Mouse (Mus musculus) megakaryocyte, embryonic 14.5 days (primary cell): ENCODE measurements around the gene Dennd1a. TPM values are rescaled to one million over a fixed set of nuclear protein-coding genes. Genes with fewer than 3 reads are reported as not detected.

Experiments used
- H3K27me3 ChIP-seq: replicated peaks from 2 replicates; pipeline ENCODE3; 2012; ENCODE audit warnings: inconsistent platforms
- H3K36me3 ChIP-seq: replicated peaks from 2 replicates; pipeline ENCODE3; 2012; ENCODE audit warnings: low read length, inconsistent platforms, mixed read lengths
- H3K4me1 ChIP-seq: 2 replicates; pipeline ENCODE4 v1.6.1; 2012; ENCODE audit warnings: inconsistent platforms
- H3K4me3 ChIP-seq: replicated peaks from 2 replicates; pipeline ENCODE3; 2012; ENCODE audit warnings: moderate library complexity, mild to moderate bottlenecking, inconsistent platforms
- H3K9me3 ChIP-seq: 2 replicates; pipeline ENCODE4 v1.6.1; 2012; ENCODE audit warnings: inconsistent platforms
- FLI1 ChIP-seq: IDR thresholded peaks from 2 replicates; pipeline ENCODE4 v1.6.1; 2012; ENCODE audit warnings: low read length, inconsistent platforms, mixed read lengths
- GATA1 ChIP-seq: IDR thresholded peaks from 3 replicates; pipeline ENCODE4 v1.6.1; 2012; ENCODE audit warnings: mixed read lengths, low read length, inconsistent platforms, borderline replicate concordance
- polyA plus RNA-seq: library from polyadenylated mRNA; stranded (reverse); fragments of >175 nt; gene quantifications from 2 replicates; pipeline ENCODE4 v1.2.3, GENCODE M21; 2012; ENCODE audit warnings: low replicate concordance; ENCODE audit not compliant: insufficient read depth

Dennd1a gene
- polyA plus RNA-seq, 1 experiment = 25.6 TPM

DNA sequence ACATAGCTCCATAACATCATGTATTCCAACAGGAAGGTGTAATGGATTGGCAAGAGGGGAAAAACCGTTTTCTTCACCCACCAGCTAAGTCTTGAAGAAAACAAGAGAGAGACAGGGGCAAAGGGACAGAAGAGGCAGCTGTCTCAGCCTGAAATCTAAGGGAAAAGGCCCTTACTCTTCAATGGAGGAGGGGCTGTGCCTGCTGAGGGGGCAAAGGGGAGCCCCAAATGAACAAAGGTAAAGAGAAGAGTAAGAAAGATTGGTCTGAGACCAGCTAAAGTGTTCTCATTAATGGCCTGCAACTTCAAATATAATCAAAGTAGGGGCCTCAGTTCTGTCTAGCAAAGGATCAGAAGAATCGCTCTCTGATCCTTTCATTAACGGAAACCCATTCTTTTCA is 189.7 kb downstream of the Dennd1a start:
- Histone ChIP-seq H3K9me3 (no peaks in the 10 kb centered on the region), H3K4me1 (no peaks in the 10 kb centered on the region), H3K36me3 (peaks cover 3% of the 10 kb centered on the region), H3K4me3 (no peak overlapping the region), H3K27me3 (no peaks in the 10 kb centered on the region)
- TF ChIP-seq FLI1 = no peak
- no peak for TF ChIP-seq GATA1

DNA sequence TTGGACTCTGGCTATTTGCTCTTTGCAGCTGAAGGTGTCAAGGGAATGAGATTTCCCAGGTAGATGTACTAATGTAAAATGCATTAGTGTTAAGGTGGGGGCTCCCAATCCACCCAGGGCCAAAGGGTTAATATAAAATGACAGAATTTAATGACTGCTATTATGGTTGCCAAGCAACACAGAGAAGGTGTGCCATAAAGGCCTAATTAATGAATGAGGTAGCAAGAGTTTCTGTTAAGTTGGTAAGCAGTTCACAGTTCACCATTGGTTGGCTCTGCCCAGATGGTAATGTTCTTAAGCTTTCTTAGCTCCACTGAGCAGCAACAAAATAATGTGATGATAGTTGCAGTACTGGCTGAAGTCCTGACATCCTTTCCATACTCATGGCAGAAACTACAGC is 190.9 kb downstream of the Dennd1a start:
- TF ChIP-seq GATA1 (no peak), FLI1 (no peak)
- Histone ChIP-seq H3K4me1 (no peaks in the 10 kb centered on the region), H3K27me3 (no peaks in the 10 kb centered on the region), H3K36me3 (peaks cover 3% of the 10 kb centered on the region), H3K9me3 (no peaks in the 10 kb centered on the region), H3K4me3 (no peak overlapping the region)

DNA sequence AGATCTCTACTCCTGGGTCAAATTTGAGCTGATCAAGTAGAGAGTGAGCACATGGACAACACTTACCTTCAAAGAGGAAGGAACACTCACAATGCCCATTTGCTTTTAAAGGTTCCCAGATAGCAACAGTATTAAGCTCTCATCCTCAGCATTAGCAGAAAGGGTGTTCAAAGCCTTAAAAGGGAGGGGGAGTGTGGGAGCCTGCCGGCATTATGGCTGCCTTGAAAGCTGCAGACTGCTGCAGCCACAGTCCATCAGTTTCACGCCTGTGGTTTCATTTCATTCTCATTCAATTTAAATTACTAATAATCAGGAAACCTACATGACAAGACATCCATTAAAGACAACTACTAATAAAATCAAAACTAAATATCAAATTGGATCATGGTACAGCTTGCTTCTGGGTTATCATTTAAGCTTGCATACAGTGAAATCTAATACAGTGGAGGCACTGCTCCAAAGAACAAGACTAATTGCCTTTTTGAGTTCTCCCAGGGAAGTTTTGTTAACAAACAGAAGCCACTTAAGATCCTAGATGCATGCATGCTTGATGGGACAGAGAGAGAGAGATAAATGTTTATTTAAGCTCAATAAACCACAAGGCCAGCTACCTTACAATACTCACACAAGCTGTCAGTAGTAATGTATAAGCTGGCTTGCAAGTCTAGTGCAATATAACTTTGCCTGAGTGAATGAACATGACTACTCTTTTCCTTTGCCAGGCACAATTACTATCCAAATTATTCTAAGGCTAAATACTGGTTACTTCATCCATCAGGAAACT is 192.6 kb downstream of the Dennd1a start:
- TF ChIP-seq GATA1 (no peak), FLI1 (no peak)
- Histone ChIP-seq H3K27me3 (no peaks in the 10 kb centered on the region), H3K4me1 (no peaks in the 10 kb centered on the region), H3K4me3 (no peak overlapping the region), H3K36me3 (no peaks in the 10 kb centered on the region), H3K9me3 (no peaks in the 10 kb centered on the region)

DNA sequence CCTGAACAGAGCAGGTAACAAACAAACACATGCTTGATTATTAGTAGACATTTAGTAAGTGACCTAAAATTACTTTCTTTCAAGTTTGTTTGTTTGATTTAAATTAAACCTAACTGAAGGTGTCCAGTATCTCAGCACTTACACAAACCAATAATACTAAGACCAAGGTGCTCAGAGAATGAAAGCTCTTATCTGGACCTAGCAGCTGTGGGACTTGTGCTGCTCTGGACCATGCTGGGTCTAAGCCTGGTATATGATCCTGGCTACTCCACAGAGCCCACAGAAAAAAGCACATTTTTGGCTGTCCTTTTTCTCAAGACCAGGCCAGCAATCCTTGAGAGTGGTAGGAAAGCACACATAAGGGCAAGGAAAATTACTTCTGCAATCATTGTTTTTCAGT is 193.2 kb downstream of the Dennd1a start:
- Histone ChIP-seq H3K9me3 (no peaks in the 10 kb centered on the region), H3K4me3 (no peak overlapping the region), H3K4me1 (no peaks in the 10 kb centered on the region), H3K27me3 (no peaks in the 10 kb centered on the region), H3K36me3 (no peaks in the 10 kb centered on the region)
- no peak for TF ChIP-seq FLI1
- TF ChIP-seq GATA1 = no peak

DNA sequence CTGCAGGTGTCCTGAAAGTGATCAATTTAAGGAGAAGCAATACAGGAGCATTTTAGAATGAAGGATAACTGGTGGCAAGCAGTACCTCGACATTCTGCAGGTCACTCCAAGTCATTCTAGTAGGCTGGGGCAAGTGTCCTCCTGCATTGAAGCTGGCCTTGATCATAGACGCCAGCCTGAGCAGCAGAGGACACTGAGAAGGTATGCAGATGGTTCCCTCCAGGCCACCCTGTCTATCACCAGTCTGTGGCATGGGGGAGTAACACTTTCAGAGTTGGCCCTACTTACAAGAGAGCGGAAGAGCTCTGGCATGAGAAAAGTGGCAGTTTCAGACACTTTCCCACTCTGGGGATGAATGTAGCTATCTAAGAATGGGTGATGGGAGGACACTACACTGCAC is 193.9 kb downstream of the Dennd1a start:
- no peaks in the 10 kb centered on the region for H3K4me1 ChIP-seq
- no peaks in the 10 kb centered on the region for H3K36me3 ChIP-seq
- H3K4me3 ChIP-seq = no peak overlapping the region
- no peaks in the 10 kb centered on the region for H3K27me3 ChIP-seq
- TF ChIP-seq FLI1 = no peak
- TF ChIP-seq GATA1 = no peak
- H3K9me3 ChIP-seq = no peaks in the 10 kb centered on the region

DNA sequence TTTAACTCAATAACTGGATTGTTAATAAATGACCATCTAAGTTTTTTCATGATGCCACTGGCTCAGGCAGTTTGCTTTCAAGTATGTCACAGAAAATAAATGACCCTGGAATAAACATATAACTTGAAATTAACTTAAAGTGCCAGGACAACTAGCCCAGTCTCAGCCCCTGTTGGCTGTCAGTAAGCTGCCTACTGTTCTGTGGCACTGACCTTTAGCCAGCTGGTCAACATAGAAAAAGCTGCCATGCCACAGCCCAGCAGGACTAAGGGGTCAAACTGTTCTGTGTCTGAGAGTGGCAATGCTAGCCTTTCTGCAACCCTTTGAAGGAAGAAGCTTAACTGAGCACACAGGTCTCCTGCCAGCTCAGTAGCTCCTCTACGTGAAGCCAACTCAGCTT is 198.8 kb downstream of the Dennd1a start:
- 0 out of 2 replicates have a peak, but pooled peaks cover under 1% of the 10 kb centered on the region for H3K4me1 ChIP-seq
- no peak for TF ChIP-seq GATA1
- no peak for TF ChIP-seq FLI1
- no peak overlapping the region for H3K4me3 ChIP-seq
- H3K36me3 ChIP-seq = no peaks in the 10 kb centered on the region
- no peaks in the 10 kb centered on the region for H3K27me3 ChIP-seq
- no peaks in the 10 kb centered on the region for H3K9me3 ChIP-seq

DNA sequence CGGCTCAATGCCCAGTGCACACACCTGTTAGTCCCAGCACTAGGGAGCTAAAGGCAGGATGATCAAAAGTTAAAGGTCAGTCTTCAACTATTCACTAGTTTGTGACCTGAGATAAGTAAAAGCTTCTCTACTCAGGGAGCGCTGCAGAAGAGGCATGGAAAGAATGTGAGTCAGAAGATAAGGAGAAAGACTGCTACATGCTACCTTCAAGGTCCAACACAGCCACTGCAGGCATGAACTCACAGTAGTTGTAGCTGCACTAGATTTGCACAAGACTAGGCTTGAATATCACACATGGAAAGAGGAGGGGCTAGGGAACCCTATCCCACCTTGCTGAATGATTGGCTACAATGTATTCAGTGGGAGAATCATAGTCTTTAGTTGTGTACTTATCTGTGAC is 202.1 kb downstream of the Dennd1a start:
- Histone ChIP-seq H3K27me3 (no peaks in the 10 kb centered on the region), H3K4me1 (0 out of 2 replicates have a peak, but pooled peaks cover 3% of the 10 kb centered on the region), H3K36me3 (no peaks in the 10 kb centered on the region), H3K9me3 (no peaks in the 10 kb centered on the region), H3K4me3 (no peak overlapping the region)
- no peak for TF ChIP-seq GATA1
- no peak for TF ChIP-seq FLI1

DNA sequence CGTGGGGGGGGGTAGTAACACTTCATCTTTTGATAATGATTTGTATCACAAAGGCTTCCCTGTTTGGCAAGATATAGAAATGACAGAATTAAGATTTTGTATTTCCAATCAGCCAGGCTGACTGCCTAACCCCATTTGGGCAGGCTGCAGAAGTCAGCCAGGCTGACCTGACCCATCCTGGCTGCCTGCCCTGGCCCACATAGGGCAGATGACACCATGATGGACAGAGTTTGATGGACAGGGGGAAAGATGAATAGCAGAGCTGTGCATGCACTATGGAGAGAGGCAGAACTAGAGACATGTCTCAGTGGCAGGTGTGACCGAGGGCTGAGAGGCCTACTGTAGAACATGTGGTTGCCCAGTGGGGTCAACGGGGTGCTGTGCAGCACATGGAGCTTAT is 203.9 kb downstream of the Dennd1a start:
- Histone ChIP-seq H3K9me3 (no peaks in the 10 kb centered on the region), H3K27me3 (no peaks in the 10 kb centered on the region), H3K36me3 (no peaks in the 10 kb centered on the region), H3K4me1 (0 out of 2 replicates have a peak, but pooled peaks cover 3% of the 10 kb centered on the region), H3K4me3 (peak overlapping the region; percentile 46)
- TF ChIP-seq FLI1 = no peak
- TF ChIP-seq GATA1 = no peak

DNA sequence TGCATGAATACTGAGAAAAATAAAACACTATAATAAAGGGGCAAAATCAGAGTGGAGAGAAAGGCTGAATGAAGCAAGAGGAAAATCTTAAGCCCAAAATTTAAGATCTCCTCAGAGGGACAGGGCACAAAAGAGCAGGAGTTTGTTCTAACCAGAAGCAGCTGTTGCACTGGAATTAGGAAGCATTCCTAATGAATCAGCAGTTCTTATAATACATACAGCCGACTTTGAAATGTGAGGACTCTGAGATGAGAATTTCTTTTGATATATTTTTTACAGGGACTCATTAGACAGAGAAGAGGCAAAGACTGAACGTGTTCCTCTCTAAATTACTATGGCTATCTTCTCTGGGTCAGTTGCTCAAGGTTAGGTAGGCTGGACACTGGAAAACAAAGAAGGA is 212.7 kb downstream of the Dennd1a start:
- TF ChIP-seq GATA1 = no peak
- TF ChIP-seq FLI1 = no peak

DNA sequence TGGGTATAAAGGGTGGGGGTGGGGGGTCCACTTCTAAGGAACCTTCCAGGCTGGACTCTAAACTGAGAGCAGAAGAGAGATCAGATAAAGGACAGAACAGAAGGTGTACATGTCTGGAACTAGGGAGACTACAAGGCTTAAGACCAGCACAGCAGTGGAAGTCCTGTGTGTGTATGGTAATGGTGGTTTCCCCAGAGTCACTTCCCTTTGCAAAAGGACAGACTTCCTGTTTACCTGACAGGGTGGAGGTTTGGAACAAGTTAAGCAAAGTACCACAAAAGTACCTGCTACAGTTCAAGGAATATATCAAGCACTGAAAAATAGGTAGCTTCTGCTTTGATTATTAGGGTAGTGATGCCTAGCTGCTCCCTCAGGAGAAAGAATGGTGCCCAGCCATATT is 215.1 kb downstream of the Dennd1a start:
- Histone ChIP-seq H3K36me3 (no peaks in the 10 kb centered on the region), H3K9me3 (no peaks in the 10 kb centered on the region), H3K27me3 (no peaks in the 10 kb centered on the region), H3K4me3 (no peak overlapping the region), H3K4me1 (peaks cover 20% of the 10 kb centered on the region)
- TF ChIP-seq GATA1 (no peak), FLI1 (no peak)

More for the DNA sequence above, 212.7 kb downstream of the Dennd1a start:
- Histone ChIP-seq H3K9me3 (no peaks in the 10 kb centered on the region), H3K4me3 (no peak overlapping the region), H3K27me3 (no peaks in the 10 kb centered on the region), H3K36me3 (no peaks in the 10 kb centered on the region), H3K4me1 (peaks cover 9% of the 10 kb centered on the region)
